9 mouse cellular contexts compared by ENCODE assay signal in the genomic region with DNA sequence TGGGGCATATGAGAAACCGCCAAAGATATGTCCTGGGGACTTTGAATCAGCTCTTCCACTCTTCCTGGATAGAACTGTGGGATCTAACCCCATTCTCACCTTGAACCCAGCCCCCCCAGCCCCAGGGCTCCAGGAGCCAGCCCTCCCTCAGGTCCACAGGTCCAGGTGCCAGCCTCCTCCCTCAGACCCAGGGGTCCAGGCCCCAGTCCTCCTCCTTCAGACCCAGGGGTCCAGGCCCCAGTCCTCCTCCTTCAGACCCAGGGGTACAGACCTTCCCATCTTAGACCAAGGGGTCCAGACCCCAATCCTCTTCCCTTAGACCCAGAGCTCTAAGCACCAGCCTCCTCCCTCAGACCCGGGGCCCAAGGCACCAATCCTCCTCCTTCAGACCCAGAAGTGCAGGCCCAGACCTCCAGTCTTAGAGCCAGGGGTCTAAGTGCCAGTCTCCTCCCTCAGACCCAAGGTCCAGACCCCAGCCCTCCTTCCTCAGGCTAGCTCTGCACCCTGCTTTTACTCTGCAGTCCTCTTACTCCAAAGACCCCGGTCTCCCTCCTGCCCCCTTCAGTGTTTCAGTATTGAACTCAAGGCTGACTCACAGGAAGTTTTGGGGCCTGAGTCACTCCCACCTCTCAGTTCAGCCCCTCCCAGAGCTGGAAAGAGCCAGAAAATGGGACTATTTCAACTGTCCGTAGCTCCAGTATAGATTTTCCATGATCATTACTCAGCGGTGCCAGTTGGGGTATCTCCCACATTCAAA. TPM values are rescaled to one million over a fixed set of nuclear protein-coding genes. Genes with fewer than 3 reads are reported as not detected.
DNase-seq lines count a peak whose midpoint lies in the region; ATAC-seq and TF ChIP-seq lines count a peak whose summit lies in the region.
"Had no signal": no experiment of that assay in that cellular context is flagged by ENCODE, and none has a peak within 500 bp of the region (broad histone marks: within the 10 kb centered on the region; RNA-seq: fewer than 3 reads in every experiment).

No protein-coding gene starts in this region.

- H3K4me3 ChIP-seq in liver, embryonic 11.5 days (ENCODE audit: low read depth, low read length) = no peak overlapping the region
- no peak overlapping the region for H3K4me3 ChIP-seq in embryonic fibroblast, embryonic 13.5 days (ENCODE audit: insufficient read depth, low read length)
- H3K4me3 ChIP-seq in limb, embryonic 11.5 days (ENCODE audit: low read depth, low read length) = no peak overlapping the region
- H3K4me3 ChIP-seq in myocyte = peak overlapping the region; percentile 5

- H3K4me2 ChIP-seq in liver, embryonic 11.5 days = no peak overlapping the region
- H3K4me2 ChIP-seq in limb, embryonic 11.5 days (ENCODE audit: low read depth, severe bottlenecking) = no peak overlapping the region
- peak overlapping the region; percentile 48 for H3K4me2 ChIP-seq in myocyte (ENCODE audit: low read depth)

- H3K27ac ChIP-seq in liver, embryonic 11.5 days (ENCODE audit: low read depth, low read length) = no peak overlapping the region
- H3K27ac ChIP-seq in embryonic fibroblast, embryonic 13.5 days (ENCODE audit: insufficient read depth, low read length) = peak overlapping the region; percentile 89
- no peak overlapping the region for H3K27ac ChIP-seq in limb, embryonic 11.5 days (replicated peaks; ENCODE audit: low read depth, low read length)

- no peak for TF ChIP-seq CTCF in embryonic fibroblast, embryonic 13.5 days (IDR thresholded peaks at IDR 0.05; ENCODE audit: borderline replicate concordance, insufficient read depth, low read length)

- DNase-seq in liver, embryonic 11.5 days (ENCODE audit: low spot score) = no peak
- no peak for DNase-seq in liver
- no peak for DNase-seq in limb, embryonic 11.5 days (ENCODE audit: low spot score)
- DNase-seq in right cerebral cortex, postnatal 25 days = no peak
- DNase-seq in lung, postnatal 25 days (ENCODE audit: low spot score) = no peak
- DNase-seq in lung, postnatal 36 days = no peak

- H3K79me2 ChIP-seq in myocyte (ENCODE audit: control insufficient read depth, insufficient read depth) = no peaks in the 10 kb centered on the region

- peaks cover 3% of the 10 kb centered on the region for H3K4me1 ChIP-seq in liver, embryonic 11.5 days (replicated peaks; ENCODE audit: control insufficient read depth, insufficient read depth, low read length)
- H3K4me1 ChIP-seq in embryonic fibroblast, embryonic 13.5 days (ENCODE audit: control insufficient read depth, insufficient read depth, low read length) = peaks cover 11% of the 10 kb centered on the region
- H3K4me1 ChIP-seq in limb, embryonic 11.5 days (ENCODE audit: control insufficient read depth, insufficient read depth, low read length) = no peaks in the 10 kb centered on the region

- H3K9me3 ChIP-seq in liver, embryonic 11.5 days (ENCODE audit: control insufficient read depth, low read length) = 0 out of 2 replicates have a peak, but pooled peaks cover 3% of the 10 kb centered on the region
- H3K9me3 ChIP-seq in limb, embryonic 11.5 days (ENCODE audit: control insufficient read depth, low read length) = no peaks in the 10 kb centered on the region; the same call in 1 of the 2 replicates

- 70% methylated on average over 5 of the region's 5 CpGs for WGBS in liver, embryonic 11.5 days
- WGBS in limb, embryonic 11.5 days = 77% methylated on average over 5 of the region's 5 CpGs

- peak; percentile 35; the same call in 1 of the 2 replicates for TF ChIP-seq POLR2A in embryonic fibroblast, embryonic 13.5 days (IDR thresholded peaks at IDR 0.05; ENCODE audit: low read depth, low read length)
- no peak for TF ChIP-seq POLR2A in myocyte (IDR thresholded peaks at IDR 0.05; ENCODE audit: insufficient read length, low read depth)

- H3K27me3 ChIP-seq in liver, embryonic 11.5 days (replicated peaks; ENCODE audit: control insufficient read depth, insufficient read depth, low read length) = no peaks in the 10 kb centered on the region
- H3K27me3 ChIP-seq in limb, embryonic 11.5 days (ENCODE audit: control insufficient read depth, insufficient read depth, low read length) = no peaks in the 10 kb centered on the region
- no peaks in the 10 kb centered on the region for H3K27me3 ChIP-seq in myocyte (ENCODE audit: control insufficient read depth, insufficient read depth, insufficient read length)

- no peaks in the 10 kb centered on the region for H3K36me3 ChIP-seq in liver, embryonic 11.5 days (ENCODE audit: control insufficient read depth, insufficient read depth, low read length)
- no peaks in the 10 kb centered on the region for H3K36me3 ChIP-seq in limb, embryonic 11.5 days (ENCODE audit: control insufficient read depth, insufficient read depth, low read length)
- no peaks in the 10 kb centered on the region for H3K36me3 ChIP-seq in myocyte (ENCODE audit: control insufficient read depth, insufficient read depth)

- ATAC-seq in liver, embryonic 11.5 days (replicated peaks; ENCODE audit: low FRiP score) = no peak
- ATAC-seq in limb, embryonic 11.5 days (ENCODE audit: insufficient number of reproducible peaks, low FRiP score, low TSS enrichment, low read depth) = peak; percentile 59

- no peak overlapping the region for H3ac ChIP-seq in myocyte (ENCODE audit: control insufficient read depth, insufficient read length)

- peak overlapping the region; percentile 53; the same call in 1 of the 2 replicates for H3K9ac ChIP-seq in liver, embryonic 11.5 days (ENCODE audit: low read depth, low read length)
- no peak overlapping the region; the same call in 1 of the 2 replicates for H3K9ac ChIP-seq in limb, embryonic 11.5 days (ENCODE audit: low read length)

TF ChIP-seq in myocyte, 11 proteins besides CTCF, POLR2A, EP300 and RAD21:
- TF ChIP-seq REST (IDR thresholded peaks at IDR 0.05; ENCODE audit: insufficient read depth, insufficient read length) (no peak), MYOG (IDR thresholded peaks at IDR 0.05; ENCODE audit: control insufficient read depth in 1 of 3, insufficient read depth in 1 of 3, insufficient read length in 2 of 3, low read depth in 2 of 3) (no peak), MYOD1 (IDR thresholded peaks at IDR 0.05; ENCODE audit: control insufficient read depth in 1 of 3, insufficient read length in 2 of 3, low read depth in 2 of 3) (no peak), SRF (IDR thresholded peaks at IDR 0.05; ENCODE audit: control insufficient read depth, insufficient read length, low read depth) (no peak), E2F4 (IDR thresholded peaks at IDR 0.05; ENCODE audit: insufficient read depth) (no peak), USF1 (IDR thresholded peaks at IDR 0.05; ENCODE audit: low read depth) (no peak), TCF3 (IDR thresholded peaks at IDR 0.05; ENCODE audit: insufficient read length, low read depth) (no peak), POLR2AphosphoS2 (IDR thresholded peaks at IDR 0.05; ENCODE audit: insufficient read length, low read depth) (no peak), TCF12 (IDR thresholded peaks at IDR 0.05; ENCODE audit: insufficient read depth, poor library complexity, severe bottlenecking) (no peak), MAX (IDR thresholded peaks at IDR 0.05; ENCODE audit: low read depth) (no peak), CEBPB (IDR thresholded peaks at IDR 0.05; ENCODE audit: insufficient read depth, poor library complexity, severe bottlenecking) (no peak)

RNA-seq across cellular contexts. Expression of a gene that starts 4.6 kb away (rescaled TPM):
- 119 and 123 TPM in 2 replicates for polyA plus RNA-seq in liver, embryonic 11.5 days (2014; fragmentation: Nextera tagmentation; extraction: Ambion mirVana)
- polyA plus RNA-seq in embryonic fibroblast, embryonic 13.5 days (2011; ENCODE audit: insufficient read length, low read depth, missing spikeins) = 1.9 and 3.4 TPM in 2 replicates
- polyA plus RNA-seq in limb, embryonic 11.5 days (2014; fragmentation: Nextera tagmentation; extraction: Ambion mirVana) = 2.6 and 2.7 TPM in 2 replicates
- 37.4 TPM for polyA plus RNA-seq in myocyte (2012; fragmentation: generic; extraction: Trizol)

RNA-seq across cellular contexts. Expression of a gene that starts 16.4 kb away (rescaled TPM):
- not detected in 2 replicates for polyA plus RNA-seq in liver, embryonic 11.5 days (2014; fragmentation: Nextera tagmentation; extraction: Ambion mirVana)
- polyA plus RNA-seq in embryonic fibroblast, embryonic 13.5 days (2011; ENCODE audit: insufficient read length, low read depth, missing spikeins) = not detected in 2 replicates
- polyA plus RNA-seq in limb, embryonic 11.5 days (2014; fragmentation: Nextera tagmentation; extraction: Ambion mirVana) = not detected in 2 replicates
- polyA plus RNA-seq in myocyte (2012; fragmentation: generic; extraction: Trizol) = not detected
- polyA plus RNA-seq: cerebellum, adult 2 months had no signal

RNA-seq across cellular contexts. Expression of a gene that starts 31.7 kb away (rescaled TPM):
- 0.22 TPM in 1 of 2 replicates, not detected in the other for polyA plus RNA-seq in liver, embryonic 11.5 days (2014; fragmentation: Nextera tagmentation; extraction: Ambion mirVana)
- polyA plus RNA-seq in embryonic fibroblast, embryonic 13.5 days (2011; ENCODE audit: insufficient read length, low read depth, missing spikeins) = not detected in 2 replicates
- polyA plus RNA-seq in limb, embryonic 11.5 days (2014; fragmentation: Nextera tagmentation; extraction: Ambion mirVana) = not detected in 2 replicates
- polyA plus RNA-seq in myocyte (2012; fragmentation: generic; extraction: Trizol) = 0.05 TPM

RNA-seq across cellular contexts. Expression of a gene that starts 34.0 kb away (rescaled TPM):
- polyA plus RNA-seq in liver, embryonic 11.5 days (2014; fragmentation: Nextera tagmentation; extraction: Ambion mirVana) = 30.2 and 34.8 TPM in 2 replicates
- polyA plus RNA-seq in embryonic fibroblast, embryonic 13.5 days (2011; ENCODE audit: insufficient read length, low read depth, missing spikeins) = 14.8 and 18.1 TPM in 2 replicates
- polyA plus RNA-seq in limb, embryonic 11.5 days (2014; fragmentation: Nextera tagmentation; extraction: Ambion mirVana) = 20.2 and 22.1 TPM in 2 replicates
- polyA plus RNA-seq in myocyte (2012; fragmentation: generic; extraction: Trizol) = 17.4 TPM

RNA-seq across cellular contexts. Expression of a gene that starts 49.0 kb away (rescaled TPM):
- 5.6 and 5.8 TPM in 2 replicates for polyA plus RNA-seq in liver, embryonic 11.5 days (2014; fragmentation: Nextera tagmentation; extraction: Ambion mirVana)
- polyA plus RNA-seq in embryonic fibroblast, embryonic 13.5 days (2011; ENCODE audit: insufficient read length, low read depth, missing spikeins) = 3.8 and 4.4 TPM in 2 replicates
- polyA plus RNA-seq in limb, embryonic 11.5 days (2014; fragmentation: Nextera tagmentation; extraction: Ambion mirVana) = 13.2 and 14.2 TPM in 2 replicates
- 2.1 TPM for polyA plus RNA-seq in myocyte (2012; fragmentation: generic; extraction: Trizol)
